Mouse (Mus musculus): Measurements from ENCODE around the gene Ankdd1b.

Ankdd1b gene

DNA sequence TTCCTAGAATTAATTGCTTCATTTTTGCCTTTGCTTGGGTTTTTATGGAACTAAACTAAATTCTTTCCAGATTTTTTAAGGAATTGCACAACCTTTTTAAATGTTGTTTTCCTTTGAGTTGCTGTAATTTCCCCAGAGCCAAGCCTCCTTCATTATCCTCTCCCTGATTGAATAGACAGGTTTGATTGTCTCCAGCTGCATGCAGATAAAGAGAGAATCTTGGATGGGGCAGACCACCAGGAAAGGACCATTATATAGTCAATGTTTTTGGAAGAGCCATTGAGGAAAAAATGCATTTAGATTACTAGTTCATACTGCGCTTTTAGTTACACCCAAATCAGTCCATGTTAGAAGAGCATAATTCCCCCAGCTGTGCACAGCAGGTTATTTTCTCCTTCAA, 62.2 kb downstream of the Ankdd1b start:
- no peak for DNase-seq (ENCODE audit: low spot score in 2 of 2)

DNA sequence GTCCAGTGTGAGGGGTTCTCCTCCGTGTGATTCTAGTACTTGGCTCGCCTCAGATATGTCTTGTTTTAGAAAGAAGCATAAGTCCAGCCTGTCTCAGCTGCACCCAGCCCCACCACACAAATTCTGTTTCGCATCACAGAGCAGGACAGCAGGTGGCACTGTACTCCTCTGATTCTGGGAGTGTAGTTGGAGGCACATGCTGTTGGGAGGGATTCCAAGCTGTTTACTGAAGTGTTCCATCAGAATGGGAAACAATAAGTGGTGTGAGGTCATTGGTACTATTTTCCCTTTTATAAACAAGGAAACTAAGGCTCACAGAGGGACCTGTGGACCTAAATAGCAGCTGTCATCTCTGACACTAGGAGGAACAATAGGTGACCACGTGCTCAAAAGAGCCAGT, 64.0 kb downstream of the Ankdd1b start:
- DNase-seq (ENCODE audit: low spot score in 2 of 2), result peak in 1 of 2 experiments; percentile 29

GRCm38 (mm10) chr13:96405518-96405917, 65.5 kb downstream of the Ankdd1b start:
- no peak for DNase-seq (ENCODE audit: low spot score in 2 of 2)

DNA sequence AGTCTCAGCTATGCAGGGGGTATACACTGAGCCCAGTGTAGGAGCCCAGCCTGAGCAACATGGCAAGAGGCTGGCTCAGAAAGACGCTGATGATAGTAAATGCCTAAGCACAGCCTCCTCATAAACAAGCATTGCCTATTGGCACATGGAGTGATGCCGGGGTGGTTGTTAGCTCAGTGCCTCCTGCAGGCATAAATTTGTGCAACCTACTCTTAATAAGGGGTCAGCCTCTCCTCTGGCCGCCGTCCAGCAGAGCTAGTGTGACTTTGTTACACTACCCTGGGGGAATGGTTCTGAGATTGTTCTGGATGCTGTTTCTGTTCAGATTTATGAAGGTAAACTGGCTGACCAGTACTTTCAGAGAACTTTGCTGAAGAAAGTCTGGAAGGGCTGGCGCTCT, 69.7 kb downstream of the Ankdd1b start:
- DNase-seq (ENCODE audit: low spot score in 2 of 2), result no peak

DNA sequence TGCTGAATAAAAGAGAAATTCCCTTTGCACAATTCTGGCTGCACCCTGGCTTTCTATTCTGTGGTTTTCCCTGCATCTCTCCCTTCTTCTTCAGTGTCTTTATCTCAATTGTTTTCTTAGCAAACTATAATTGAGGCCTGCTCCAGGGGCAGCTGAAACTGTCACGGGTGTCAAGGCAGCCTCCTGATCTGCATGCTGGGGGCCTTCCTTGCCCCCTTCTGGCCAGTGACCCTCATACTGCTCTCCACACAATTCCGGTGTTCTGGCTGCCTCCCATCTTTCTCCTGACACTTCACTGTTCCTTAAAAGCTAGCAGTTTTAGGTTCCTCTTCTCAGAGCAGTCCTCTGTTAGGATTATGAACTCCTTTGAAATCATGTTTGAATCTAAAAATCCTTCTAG, 81.7 kb downstream of the Ankdd1b start:
- no peak for DNase-seq (ENCODE audit: low spot score in 2 of 2)

DNA sequence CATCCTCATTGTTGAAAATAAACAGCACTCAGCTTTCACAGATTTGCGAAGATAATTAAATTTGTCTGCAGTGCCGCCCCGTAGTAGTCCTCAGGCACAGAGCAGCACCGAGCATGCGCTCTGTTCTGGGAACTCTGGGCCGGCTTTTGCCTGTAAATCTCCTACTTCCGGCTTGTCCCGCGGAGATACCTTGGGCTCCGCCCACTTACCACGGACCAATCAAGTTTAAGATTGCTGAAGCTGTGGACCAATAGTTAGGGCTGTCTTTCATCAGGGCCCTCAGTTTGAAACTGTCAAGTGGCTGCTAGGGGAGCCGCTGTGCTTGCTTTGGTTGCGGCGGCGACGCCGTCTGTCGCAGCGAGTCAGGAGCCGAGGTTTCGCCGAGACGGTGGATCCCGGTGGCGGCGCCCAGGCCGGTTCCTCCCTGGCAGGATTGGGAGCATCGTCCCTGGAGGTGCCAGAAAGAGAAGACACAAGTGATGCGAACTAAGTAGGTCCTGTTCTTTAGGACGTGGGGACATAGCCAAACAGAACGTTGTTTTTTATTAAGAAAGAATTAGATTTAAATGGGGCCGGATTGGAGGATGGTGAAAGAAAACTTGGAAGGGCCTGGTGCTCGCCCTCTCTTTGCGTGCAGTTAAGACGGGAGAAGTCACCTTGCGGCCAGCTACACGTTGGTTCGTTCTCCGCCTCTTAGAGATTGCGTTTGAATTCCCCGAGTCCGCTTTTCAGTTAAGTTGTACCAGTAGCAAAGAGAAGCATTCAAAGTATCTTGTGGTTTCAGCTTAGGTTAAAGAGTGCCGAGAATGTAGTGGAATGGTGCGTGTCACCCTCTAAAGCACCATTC, 82.7 kb downstream of the Ankdd1b start, which contains the start of gene Poc5:
TSS of gene Poc5 (plus strand) at position 253 of the 847 bp plus-strand sequence.
- peak; percentile 97 to 99 for DNase-seq (ENCODE audit: low spot score in 2 of 2)

DNA sequence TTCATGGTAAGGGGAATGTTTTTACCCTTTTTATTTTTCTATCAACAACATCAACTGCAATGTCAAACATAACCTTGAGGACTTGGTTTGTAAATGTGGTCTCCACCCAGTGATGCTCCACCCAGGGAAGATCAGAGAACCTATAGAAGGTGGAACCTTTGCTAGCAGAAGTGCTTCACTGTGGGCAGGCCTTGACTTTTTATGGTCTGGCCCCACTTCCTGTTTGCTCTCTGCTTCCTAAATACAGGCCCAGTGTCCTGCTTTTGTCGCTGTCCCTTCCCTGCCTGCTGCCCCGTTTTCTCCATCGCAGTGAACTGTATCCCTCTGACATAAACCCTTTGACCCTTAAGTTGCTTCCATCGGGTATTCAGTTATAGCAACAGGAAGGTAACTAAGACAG, 93.1 kb downstream of the Ankdd1b start:
- no peak for DNase-seq (ENCODE audit: low spot score in 2 of 2)

DNA sequence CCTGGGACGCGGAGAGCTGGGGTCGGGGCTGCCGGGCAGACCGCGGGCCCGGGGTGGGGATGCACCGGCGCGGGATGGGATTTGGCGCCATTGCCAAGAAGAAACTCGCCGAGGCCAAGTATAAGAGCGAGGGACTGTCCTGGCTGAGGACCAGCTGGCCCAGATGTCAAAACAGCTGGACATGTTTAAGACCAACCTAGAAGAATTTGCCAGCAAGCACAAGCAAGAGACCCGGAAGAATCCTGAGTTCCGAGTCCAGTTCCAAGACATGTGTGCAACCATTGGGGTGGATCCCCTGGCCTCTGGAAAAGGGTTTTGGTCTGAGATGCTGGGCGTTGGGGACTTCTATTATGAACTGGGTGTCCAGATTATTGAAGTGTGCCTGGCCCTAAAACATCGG, 94.1 kb downstream of the Ankdd1b start:
- DNase-seq (ENCODE audit: low spot score in 2 of 2), result no peak

DNA sequence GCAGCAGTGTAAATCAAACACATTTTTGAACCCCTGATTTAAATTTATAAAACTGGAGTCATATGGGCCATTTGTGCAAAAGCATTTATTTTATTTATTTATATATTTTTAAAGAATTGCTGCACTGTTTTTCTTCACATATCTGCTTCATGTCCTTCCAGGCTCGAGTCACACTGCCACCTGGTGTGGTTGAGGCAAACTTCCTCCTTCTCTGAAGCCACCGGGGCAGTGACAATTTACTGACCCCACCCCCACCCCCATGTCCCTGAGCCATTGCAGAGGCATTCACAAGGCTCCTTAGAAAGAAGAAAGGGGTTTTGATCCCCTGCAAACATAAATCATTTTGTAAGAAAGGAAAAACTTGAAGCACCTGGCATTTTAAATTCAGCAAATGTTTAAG, 95.5 kb downstream of the Ankdd1b start:
- DNase-seq (ENCODE audit: low spot score in 2 of 2), result no peak
